Comparison of ENCODE assay signal across 9 mouse cellular contexts in the genomic region with DNA sequence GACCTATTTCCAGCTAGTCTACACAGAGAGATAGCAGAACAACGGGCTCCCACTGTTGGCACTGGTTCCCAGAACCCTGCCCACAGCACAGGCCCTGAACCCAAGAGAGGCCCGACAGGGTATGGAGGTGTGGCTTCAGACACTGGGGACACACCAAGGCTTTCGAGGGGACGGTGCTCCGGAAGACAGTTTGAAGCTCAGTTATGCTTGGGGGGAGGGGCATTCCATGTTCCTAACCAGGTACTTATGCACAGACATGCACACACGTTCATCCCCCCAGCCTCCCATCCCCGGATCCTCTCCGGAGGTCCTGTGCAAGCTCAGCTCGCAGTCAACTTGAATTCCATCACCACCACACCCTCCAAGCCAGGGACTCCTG. TPM values are rescaled to one million over a fixed set of nuclear protein-coding genes. Genes with fewer than 3 reads are reported as not detected.
DNase-seq lines count a peak whose midpoint lies in the region; ATAC-seq lines count a peak whose summit lies in the region.
"Had no signal": no experiment of that assay in that cellular context is flagged by ENCODE, and none has a peak within 500 bp of the region (broad histone marks: within the 10 kb centered on the region; RNA-seq: fewer than 3 reads in every experiment).

No protein-coding gene starts in this region.

- peak overlapping the region; percentile 41; the same call in 1 of the 2 replicates for H3K27ac ChIP-seq in kidney, embryonic 15.5 days
- no peak overlapping the region for H3K27ac ChIP-seq in forebrain, embryonic 14.5 days (ENCODE audit: low read depth, low read length)
- peak overlapping the region; percentile 80 for H3K27ac ChIP-seq in midbrain, embryonic 13.5 days

- no peaks in the 10 kb centered on the region for H3K9me3 ChIP-seq in kidney, embryonic 15.5 days (replicated peaks)
- no peaks in the 10 kb centered on the region for H3K9me3 ChIP-seq in forebrain, embryonic 14.5 days (replicated peaks; ENCODE audit: control insufficient read depth, low read length)
- H3K9me3 ChIP-seq in midbrain, embryonic 13.5 days, result no peaks in the 10 kb centered on the region

- H3K4me3 ChIP-seq in kidney, embryonic 15.5 days (replicated peaks), result no peak overlapping the region
- H3K4me3 ChIP-seq in forebrain, embryonic 14.5 days (ENCODE audit: low read depth, low read length), result no peak overlapping the region
- peak overlapping the region; percentile 95 for H3K4me3 ChIP-seq in midbrain, embryonic 13.5 days (replicated peaks)

- ATAC-seq in kidney, embryonic 15.5 days (replicated peaks; ENCODE audit: low FRiP score), result no peak
- no peak for ATAC-seq in forebrain, embryonic 14.5 days
- no peak for ATAC-seq in midbrain, embryonic 13.5 days
- no peak for ATAC-seq in erythroid progenitor cell, adult 5-6 weeks (replicated peaks; ENCODE audit: low FRiP score, poor library complexity, severe bottlenecking)
- no peak for ATAC-seq in megakaryocyte-erythroid progenitor cell, adult 5-6 weeks (replicated peaks; ENCODE audit: low FRiP score, low TSS enrichment, poor library complexity, severe bottlenecking)

- no peak for DNase-seq in kidney, postnatal 4 days
- no peak for DNase-seq in forebrain, embryonic 14.5 days (ENCODE audit: low spot score)
- DNase-seq in thymus, postnatal 10 days (ENCODE audit: low spot score in 2 of 2), result peak; percentile 72 to 77
- DNase-seq in right cerebral cortex, adult 18-20 months, result no peak

- no peak overlapping the region for H3K4me2 ChIP-seq in kidney, embryonic 15.5 days
- H3K4me2 ChIP-seq in forebrain, embryonic 14.5 days (ENCODE audit: low read length), result peak overlapping the region; percentile 81
- H3K4me2 ChIP-seq in midbrain, embryonic 13.5 days (replicated peaks), result peak overlapping the region; percentile 84
- H3K4me2 ChIP-seq: liver, embryonic 11.5 days had no signal

- no peak overlapping the region for H3K9ac ChIP-seq in kidney, embryonic 15.5 days
- H3K9ac ChIP-seq in forebrain, embryonic 14.5 days (ENCODE audit: low read length), result peak overlapping the region; percentile 41; the same call in 1 of the 2 replicates
- peak overlapping the region; percentile 99 for H3K9ac ChIP-seq in midbrain, embryonic 13.5 days (replicated peaks)

- no peaks in the 10 kb centered on the region for H3K27me3 ChIP-seq in kidney, embryonic 15.5 days
- H3K27me3 ChIP-seq in forebrain, embryonic 14.5 days (replicated peaks; ENCODE audit: control insufficient read depth, insufficient read depth, low read length), result no peaks in the 10 kb centered on the region
- no peaks in the 10 kb centered on the region for H3K27me3 ChIP-seq in midbrain, embryonic 13.5 days

- no peaks in the 10 kb centered on the region for H3K36me3 ChIP-seq in kidney, embryonic 15.5 days
- peaks cover 6% of the 10 kb centered on the region; the same call in 1 of the 2 replicates for H3K36me3 ChIP-seq in forebrain, embryonic 14.5 days (ENCODE audit: control insufficient read depth, insufficient read depth, low read length)
- peaks cover 7% of the 10 kb centered on the region; the same call in 1 of the 2 replicates for H3K36me3 ChIP-seq in midbrain, embryonic 13.5 days

- H3K4me1 ChIP-seq in kidney, embryonic 15.5 days, result peaks cover 70% of the 10 kb centered on the region
- H3K4me1 ChIP-seq in forebrain, embryonic 14.5 days (ENCODE audit: control insufficient read depth, insufficient read depth, low read length), result peaks cover 34% of the 10 kb centered on the region
- H3K4me1 ChIP-seq in midbrain, embryonic 13.5 days (replicated peaks), result peaks cover 86% of the 10 kb centered on the region

- 59% methylated on average over 9 of the region's 9 CpGs for WGBS in kidney, embryonic 15.5 days
- WGBS in forebrain, embryonic 14.5 days, result 50% methylated on average over 9 of the region's 9 CpGs
- WGBS in midbrain, embryonic 13.5 days, result 33% methylated on average over 9 of the region's 9 CpGs

RNA-seq across cellular contexts. Expression of a gene that starts 4.8 kb away (rescaled TPM):
- polyA plus RNA-seq in kidney, embryonic 15.5 days (2015; fragmentation: Nextera tagmentation; extraction: Ambion mirVana), result 36.1 and 42.1 TPM in 2 replicates
- 95.8 and 113 TPM in 2 replicates for polyA plus RNA-seq in forebrain, embryonic 14.5 days (2014; fragmentation: Nextera tagmentation; extraction: Ambion mirVana)
- polyA plus RNA-seq in midbrain, embryonic 13.5 days (2015; fragmentation: Nextera tagmentation; extraction: Ambion mirVana), result 136 and 138 TPM in 2 replicates
- 5.0 and 5.4 TPM in 2 replicates for total RNA-seq in erythroid progenitor cell, adult 5-6 weeks (2015; ENCODE audit: low replicate concordance)
- total RNA-seq in erythroid progenitor cell, adult 5-6 weeks (2017; ENCODE audit: low replicate concordance), result 3.4 and 7.2 TPM in 2 replicates
- 4.0 and 18.1 TPM in 2 replicates for total RNA-seq in megakaryocyte-erythroid progenitor cell, adult 5-6 weeks (2014; fragmentation: Nextera tagmentation)
- total RNA-seq in megakaryocyte-erythroid progenitor cell, adult 5-6 weeks (2017), result 0.19 and 8.1 TPM in 2 replicates

Comparison
In these comparisons a context has a peak if more than half of its experiments do, and no peak if none do; other contexts are left out.
1. DNase-seq: peak in thymus, postnatal 10 days (2 of 2); none in kidney, postnatal 4 days (0 of 2), forebrain, embryonic 14.5 days (single experiment) and right cerebral cortex, adult 18-20 months (single experiment).